Mouse (Mus musculus) small intestine, adult 2 months (tissue): ENCODE measurements around the gene Opalin.

ENCODE experiments used
- CTCF ChIP-seq: fragments of 200-500 bp; IDR thresholded peaks from 2 replicates; pipeline ENCODE4 v1.5.1; 2012; ENCODE audit warnings: low read depth, mild to moderate bottlenecking, control low read depth, inconsistent platforms, low read length, moderate library complexity, mixed read lengths; ENCODE audit not compliant: insufficient replicate concordance, insufficient read length; ENCODE audit errors: extremely low read depth
- POLR2A ChIP-seq: fragments of 200-500 bp; IDR thresholded peaks from 2 replicates; pipeline ENCODE4 v1.6.1; 2012; ENCODE audit warnings: low read depth, mild to moderate bottlenecking, control low read depth, inconsistent platforms, low read length, moderate library complexity

DNA sequence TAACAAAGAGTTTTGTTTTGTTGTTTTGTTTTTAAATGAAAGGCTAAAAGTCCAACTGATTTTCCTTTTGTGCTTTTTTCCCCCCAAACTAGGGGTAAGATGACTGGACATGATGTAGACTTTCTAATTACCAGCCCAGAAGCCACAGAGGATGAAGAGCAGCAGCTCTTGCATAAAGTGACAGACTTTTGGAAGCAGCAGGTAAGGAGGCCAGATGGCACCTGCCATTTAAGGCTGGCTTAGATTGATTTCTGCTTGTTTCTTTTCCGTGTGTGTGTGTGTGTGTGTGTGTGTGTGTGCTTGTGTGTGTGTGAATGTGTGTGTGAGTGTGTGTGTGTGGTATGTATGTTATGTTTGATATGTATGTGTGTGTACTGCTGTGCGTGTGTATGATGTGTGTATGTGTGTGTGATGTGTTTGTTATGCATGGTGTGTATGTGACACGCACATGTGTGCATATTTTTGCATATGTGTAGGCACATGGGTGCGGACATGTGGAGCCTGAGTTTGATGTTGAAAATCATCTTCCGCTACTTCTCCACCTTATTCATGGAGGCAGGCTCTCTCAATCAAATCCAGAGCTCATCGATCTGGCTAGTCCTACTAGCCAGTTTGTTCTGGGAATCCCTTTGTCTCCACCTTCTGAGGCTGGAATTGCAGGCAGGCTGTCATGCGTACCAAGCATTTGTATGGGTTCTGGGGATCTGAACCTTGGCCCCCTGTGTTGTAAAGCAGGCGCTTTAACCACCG, 29.3 kb downstream of the Opalin start:
- TF ChIP-seq CTCF (no peak), POLR2A (no peak)
